Comparison of ENCODE assay signal across 8 mouse cellular contexts in the genomic region with DNA sequence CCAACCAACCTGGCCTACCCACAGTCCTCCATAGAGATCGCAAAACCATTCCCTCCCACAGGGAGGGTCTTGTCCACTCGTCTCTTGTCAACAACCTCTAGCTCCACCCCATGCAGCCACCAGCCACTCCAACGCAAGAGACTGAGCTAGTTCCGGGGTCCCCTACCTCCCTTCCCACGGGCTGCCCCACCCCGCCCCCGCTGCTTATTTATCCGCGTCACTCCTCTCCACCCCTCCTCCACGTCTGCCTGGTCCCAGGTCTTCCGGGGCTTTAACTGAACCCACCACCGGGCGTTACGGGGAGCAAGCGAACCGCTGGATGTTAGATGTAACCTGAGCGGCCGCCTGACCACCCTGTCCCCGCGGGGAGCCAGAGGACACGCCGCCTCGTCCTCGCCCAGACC. TPM values are rescaled to one million over a fixed set of nuclear protein-coding genes. Genes with fewer than 3 reads are reported as not detected.
DNase-seq lines count a peak whose midpoint lies in the region; ATAC-seq and TF ChIP-seq lines count a peak whose summit lies in the region.

No protein-coding gene starts in this region.

- peaks cover 19% of the 10 kb centered on the region for H3K4me1 ChIP-seq in forebrain, embryonic 16.5 days (replicated peaks; ENCODE audit: control insufficient read depth, insufficient read depth, low read length)
- H3K4me1 ChIP-seq in lung, embryonic 15.5 days = peaks cover 22% of the 10 kb centered on the region
- H3K4me1 ChIP-seq in olfactory bulb, adult 2 months (ENCODE audit: control insufficient read depth, insufficient read depth, low read length) = peaks cover 18% of the 10 kb centered on the region

- H3K4me3 ChIP-seq in forebrain, embryonic 16.5 days (replicated peaks; ENCODE audit: low read length) = peak overlapping the region; percentile 94
- peak overlapping the region; percentile 95 for H3K4me3 ChIP-seq in lung, embryonic 15.5 days
- peak overlapping the region; percentile 91 for H3K4me3 ChIP-seq in olfactory bulb, adult 2 months (ENCODE audit: insufficient read depth, low read depth, low read length)

- no peak for TF ChIP-seq CTCF in olfactory bulb, adult 2 months (IDR thresholded peaks at IDR 0.05; ENCODE audit: insufficient read depth, low read depth, low read length)

- peak; percentile 87 for DNase-seq in MEL-GATA-1-ER (ENCODE audit: extremely low read depth, low read depth)
- DNase-seq in cerebellum, adult 18-20 months = peak; percentile 85 to 94
- DNase-seq in heart, postnatal 36 days = peak; percentile 79 to 83
- DNase-seq in layer of hippocampus, adult 8-10 months (ENCODE audit: low spot score in 2 of 2) = peak; percentile 81 to 90
- peak; percentile 90 to 91 for DNase-seq in thymus, adult 18-20 months

- H3K36me3 ChIP-seq in forebrain, embryonic 16.5 days (ENCODE audit: control insufficient read depth, insufficient read depth) = peaks cover 10% of the 10 kb centered on the region; the same call in 1 of the 2 replicates
- H3K36me3 ChIP-seq in lung, embryonic 15.5 days = peaks cover 30% of the 10 kb centered on the region

- 0% methylated on average over 24 of the region's 24 CpGs for WGBS in forebrain, embryonic 16.5 days
- under 1% methylated on average over 24 of the region's 24 CpGs for WGBS in lung, embryonic 15.5 days
- WGBS in olfactory bulb, adult 2 months = under 1% methylated on average over 24 of the region's 24 CpGs

- H3K4me2 ChIP-seq in forebrain, embryonic 16.5 days (ENCODE audit: low read length) = peak overlapping the region; percentile 58
- H3K4me2 ChIP-seq in lung, embryonic 15.5 days = peak overlapping the region; percentile 66

- H3K27ac ChIP-seq in forebrain, embryonic 16.5 days (ENCODE audit: low read length) = peak overlapping the region; percentile 96
- peak overlapping the region; percentile 97 for H3K27ac ChIP-seq in lung, embryonic 15.5 days
- peak overlapping the region; percentile 95 for H3K27ac ChIP-seq in olfactory bulb, adult 2 months (ENCODE audit: insufficient read depth, low read depth, low read length)

- no peak for TF ChIP-seq POLR2A in olfactory bulb, adult 2 months (IDR thresholded peaks at IDR 0.05; ENCODE audit: insufficient read depth, low read depth, low read length)

- no peaks in the 10 kb centered on the region for H3K27me3 ChIP-seq in forebrain, embryonic 16.5 days (replicated peaks; ENCODE audit: control insufficient read depth, insufficient read depth, low read length)
- H3K27me3 ChIP-seq in lung, embryonic 15.5 days = no peaks in the 10 kb centered on the region

- H3K9ac ChIP-seq in forebrain, embryonic 16.5 days (replicated peaks; ENCODE audit: low read depth, low read length) = peak overlapping the region; percentile 90
- peak overlapping the region; percentile 93 for H3K9ac ChIP-seq in lung, embryonic 15.5 days

- H3K9me3 ChIP-seq in forebrain, embryonic 16.5 days (ENCODE audit: control insufficient read depth, low read length) = no peaks in the 10 kb centered on the region
- no peaks in the 10 kb centered on the region for H3K9me3 ChIP-seq in lung, embryonic 15.5 days

- peak; percentile 96 for ATAC-seq in forebrain, embryonic 16.5 days
- peak; percentile 94 for ATAC-seq in lung, embryonic 15.5 days (ENCODE audit: borderline replicate concordance, extremely low read depth, low FRiP score, low TSS enrichment)

- intact Hi-C loops in heart, postnatal 36 days (cut with DNase I) = loop anchor here (2.0 to 5.0 kb wide), 2 partner anchors 15 to 498 kb away; a partner anchor contains a TSS

RNA-seq across cellular contexts. Expression of a gene that starts 0.5 kb away (rescaled TPM):
- 305 and 322 TPM in 2 replicates for polyA plus RNA-seq in forebrain, embryonic 16.5 days (2015; fragmentation: Nextera tagmentation; extraction: Ambion mirVana)
- 100 to 1,000 TPM; 379 to 464 TPM for total RNA-seq in heart, postnatal 36 days (2021)
- 100 to 1,000 TPM; 473 to 497 (median 477) TPM for total RNA-seq in layer of hippocampus, adult 8-10 months (2022)
- 251 and 273 TPM in 2 replicates for polyA plus RNA-seq in lung, embryonic 15.5 days (2015; fragmentation: Nextera tagmentation; extraction: Ambion mirVana)
- polyA plus RNA-seq in olfactory bulb, adult 2 months (2012; ENCODE audit: insufficient read depth, insufficient read length, low replicate concordance, missing spikeins) = 578 TPM in 1 of 2 replicates, not detected in the other

RNA-seq across cellular contexts. Expression of a gene that starts 0.6 kb away (rescaled TPM):
- 30.6 and 33.5 TPM in 2 replicates for polyA plus RNA-seq in forebrain, embryonic 16.5 days (2015; fragmentation: Nextera tagmentation; extraction: Ambion mirVana)
- 10 to 100 TPM; 84.5 to 87.8 TPM for total RNA-seq in heart, postnatal 36 days (2021)
- total RNA-seq in layer of hippocampus, adult 8-10 months (2022) = 10 to 100 TPM; 73.7 to 78.1 (median 76.2) TPM
- 36.4 and 41.0 TPM in 2 replicates for polyA plus RNA-seq in lung, embryonic 15.5 days (2015; fragmentation: Nextera tagmentation; extraction: Ambion mirVana)
- not detected in 2 replicates for polyA plus RNA-seq in olfactory bulb, adult 2 months (2012; ENCODE audit: insufficient read depth, insufficient read length, low replicate concordance, missing spikeins)

RNA-seq across cellular contexts. Expression of a gene that starts 28.3 kb away (rescaled TPM):
- polyA plus RNA-seq in forebrain, embryonic 16.5 days (2015; fragmentation: Nextera tagmentation; extraction: Ambion mirVana) = 1.6 TPM in 2 replicates
- 1 to 10 TPM; 5.5 to 8.6 TPM for total RNA-seq in heart, postnatal 36 days (2021)
- total RNA-seq in layer of hippocampus, adult 8-10 months (2022) = 10 to 100 TPM in 2 of 4 experiments, 1 to 10 TPM in 2; 6.2 to 23.4 (median 10.7) TPM
- 2.5 and 2.8 TPM in 2 replicates for polyA plus RNA-seq in lung, embryonic 15.5 days (2015; fragmentation: Nextera tagmentation; extraction: Ambion mirVana)
- polyA plus RNA-seq in olfactory bulb, adult 2 months (2012; ENCODE audit: insufficient read depth, insufficient read length, low replicate concordance, missing spikeins) = not detected in 2 replicates

RNA-seq across cellular contexts. Expression of a gene that starts 35.9 kb away (rescaled TPM):
- 28.4 and 33.7 TPM in 2 replicates for polyA plus RNA-seq in forebrain, embryonic 16.5 days (2015; fragmentation: Nextera tagmentation; extraction: Ambion mirVana)
- total RNA-seq in heart, postnatal 36 days (2021) = 1 to 10 TPM; 1.8 to 2.4 TPM
- 10 to 100 TPM; 14.0 to 16.9 (median 15.4) TPM for total RNA-seq in layer of hippocampus, adult 8-10 months (2022)
- 19.1 and 19.5 TPM in 2 replicates for polyA plus RNA-seq in lung, embryonic 15.5 days (2015; fragmentation: Nextera tagmentation; extraction: Ambion mirVana)
- not detected in 2 replicates for polyA plus RNA-seq in olfactory bulb, adult 2 months (2012; ENCODE audit: insufficient read depth, insufficient read length, low replicate concordance, missing spikeins)

Comparison
In these comparisons a context has a peak if more than half of its experiments do, and no peak if none do; other contexts are left out.
1. Peak in every context shown above with its lines: DNase-seq, ATAC-seq, H3K4me3 ChIP-seq and H3K27ac ChIP-seq.